ENCODE assay signal across 10 mouse cellular contexts in the genomic region with DNA sequence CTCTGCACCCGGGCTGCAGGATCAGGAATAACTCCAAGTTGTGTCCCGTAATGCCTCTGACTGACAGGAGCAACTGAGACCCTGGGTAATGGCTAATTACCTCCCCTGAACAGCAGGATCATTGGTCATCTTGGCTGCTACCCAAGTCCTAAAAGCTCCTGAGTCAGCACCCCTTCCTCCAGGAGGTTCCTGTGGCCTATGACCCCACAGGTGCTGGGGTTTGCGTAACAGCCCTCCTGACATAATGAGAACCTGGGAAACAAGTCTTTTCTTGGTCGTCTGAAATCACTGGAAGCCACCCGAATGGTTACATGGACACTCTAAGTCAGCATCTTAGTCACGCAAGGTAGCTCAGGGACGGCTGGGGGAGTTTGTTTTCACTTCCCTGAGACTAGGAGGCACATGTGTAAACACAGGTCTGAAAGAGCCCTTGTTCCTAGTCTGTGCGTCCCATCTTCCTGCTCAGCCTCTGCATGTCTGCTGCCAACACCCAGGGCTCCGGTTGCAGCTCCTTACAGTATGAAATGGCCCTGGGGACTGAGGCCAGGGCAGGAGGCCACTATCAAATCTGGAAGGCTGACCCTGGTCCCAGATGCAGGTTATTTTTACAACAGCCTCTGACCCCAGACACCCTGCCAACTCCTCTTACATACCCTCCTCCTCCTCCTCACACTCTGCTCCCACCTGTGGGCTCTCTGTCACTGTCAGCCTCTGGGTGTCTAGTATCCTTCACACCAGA.
DNase-seq lines count a peak whose midpoint lies in the region; ATAC-seq lines count a peak whose summit lies in the region.
"Had no signal": no experiment of that assay in that cellular context is flagged by ENCODE, and none has a peak within 500 bp of the region (broad histone marks: within the 10 kb centered on the region; RNA-seq: fewer than 3 reads in every experiment).

No protein-coding gene starts in this region.

- H3K4me1 ChIP-seq in heart, embryonic 12.5 days (replicated peaks), result peaks cover 30% of the 10 kb centered on the region
- H3K4me1 ChIP-seq in embryonic facial prominence, embryonic 10.5 days, result peaks cover 41% of the 10 kb centered on the region
- H3K4me1 ChIP-seq in forebrain, embryonic 16.5 days (replicated peaks; ENCODE audit: control insufficient read depth, insufficient read depth, low read length), result no peaks in the 10 kb centered on the region

- H3K4me2 ChIP-seq in heart, embryonic 12.5 days, result no peak overlapping the region
- H3K4me2 ChIP-seq in forebrain, embryonic 16.5 days (ENCODE audit: low read length), result no peak overlapping the region
- H3K4me2 ChIP-seq: hindbrain, embryonic 13.5 days had no signal

- WGBS in heart, embryonic 12.5 days, result 56% methylated on average over 9 of the region's 9 CpGs
- WGBS in embryonic facial prominence, embryonic 10.5 days, result 30% methylated on average over 9 of the region's 9 CpGs
- 67% methylated on average over 9 of the region's 9 CpGs for WGBS in forebrain, embryonic 16.5 days

- H3K9me3 ChIP-seq in heart, embryonic 12.5 days (replicated peaks), result 0 out of 2 replicates have a peak, but pooled peaks cover 2% of the 10 kb centered on the region
- H3K9me3 ChIP-seq in embryonic facial prominence, embryonic 10.5 days, result 0 out of 2 replicates have a peak, but pooled peaks cover 3% of the 10 kb centered on the region
- no peaks in the 10 kb centered on the region for H3K9me3 ChIP-seq in forebrain, embryonic 16.5 days (ENCODE audit: control insufficient read depth, low read length)
- H3K9me3 ChIP-seq: hindbrain, embryonic 13.5 days had no signal

- H3K9ac ChIP-seq in heart, embryonic 12.5 days, result 0 out of 2 replicates have a peak overlapping the region, but pooled peaks have one; percentile 5
- no peak overlapping the region for H3K9ac ChIP-seq in forebrain, embryonic 16.5 days (replicated peaks; ENCODE audit: low read depth, low read length)
- H3K9ac ChIP-seq: hindbrain, embryonic 13.5 days had no signal

- DNase-seq in heart, postnatal 14 days, result no peak
- peak; percentile 37 for DNase-seq in embryonic facial prominence, embryonic 10.5 days (ENCODE audit: low spot score)
- peak; percentile 88 to 91 for DNase-seq in kidney, adult 8-10 months
- DNase-seq in frontal cortex, adult 2 months (ENCODE audit: extremely low spot score in 1 of 2, low spot score in 1 of 2), result no peak
- DNase-seq: cerebellum, adult 11-12 months had no signal

- H3K27ac ChIP-seq in heart, embryonic 12.5 days (ENCODE audit: poor library complexity, severe bottlenecking), result no peak overlapping the region
- peak overlapping the region; percentile 57 for H3K27ac ChIP-seq in embryonic facial prominence, embryonic 10.5 days (replicated peaks)
- H3K27ac ChIP-seq in forebrain, embryonic 16.5 days (ENCODE audit: low read length), result no peak overlapping the region
- H3K27ac ChIP-seq: hindbrain, embryonic 13.5 days had no signal

- no peaks in the 10 kb centered on the region for H3K27me3 ChIP-seq in heart, embryonic 12.5 days (replicated peaks)
- H3K27me3 ChIP-seq in embryonic facial prominence, embryonic 10.5 days (replicated peaks; ENCODE audit: low read depth, poor library complexity, severe bottlenecking), result no peaks in the 10 kb centered on the region
- no peaks in the 10 kb centered on the region for H3K27me3 ChIP-seq in forebrain, embryonic 16.5 days (replicated peaks; ENCODE audit: control insufficient read depth, insufficient read depth, low read length)
- H3K27me3 ChIP-seq: hindbrain, embryonic 13.5 days had no signal

- intact Hi-C loops in heart, postnatal 14 days (cut with DNase I), result loop anchor here (2.0 kb wide), 1 partner anchor 22 kb away; no protein-coding TSS in a partner anchor

- no peak for ATAC-seq in heart, embryonic 12.5 days (ENCODE audit: insufficient number of reproducible peaks, low FRiP score)
- ATAC-seq in megakaryocyte, adult 5-6 weeks (ENCODE audit: poor library complexity, severe bottlenecking), result peak; percentile 41; the same call in 1 of the 2 replicates
- ATAC-seq in forebrain, embryonic 16.5 days, result no peak
- ATAC-seq in erythroblast, adult 5-6 weeks (replicated peaks; ENCODE audit: low FRiP score, poor library complexity, severe bottlenecking), result no peak

- no peak overlapping the region for H3K4me3 ChIP-seq in heart, embryonic 12.5 days
- no peak overlapping the region for H3K4me3 ChIP-seq in embryonic facial prominence, embryonic 10.5 days
- H3K4me3 ChIP-seq in forebrain, embryonic 16.5 days (replicated peaks; ENCODE audit: low read length), result no peak overlapping the region
- H3K4me3 ChIP-seq: hindbrain, embryonic 13.5 days had no signal

- no peaks in the 10 kb centered on the region for H3K36me3 ChIP-seq in heart, embryonic 12.5 days
- H3K36me3 ChIP-seq in embryonic facial prominence, embryonic 10.5 days (replicated peaks), result no peaks in the 10 kb centered on the region
- H3K36me3 ChIP-seq in forebrain, embryonic 16.5 days (ENCODE audit: control insufficient read depth, insufficient read depth), result no peaks in the 10 kb centered on the region
- H3K36me3 ChIP-seq: hindbrain, embryonic 13.5 days had no signal

Comparison
In these comparisons a context has a peak if more than half of its experiments do, and no peak if none do; other contexts are left out.
1. DNase-seq: peak in embryonic facial prominence, embryonic 10.5 days (single experiment) and kidney, adult 8-10 months (2 of 2); none in heart, postnatal 14 days (0 of 2) and frontal cortex, adult 2 months (0 of 2).